Mouse (Mus musculus) liver, embryonic 15.5 days (tissue): ENCODE data around the gene Klc2. TPM values are rescaled to one million over a fixed set of nuclear protein-coding genes. Genes with fewer than 3 reads are reported as not detected.
A peak's percentile ranks its signal among the peaks of the same experiment; 100 is the strongest.
"Not testable (repeated sequence)": the region's sequence is repeated elsewhere in the genome, so short reads cannot be mapped to it uniquely, and the experiment has no call there.

Source experiments
- ATAC-seq: fragments of 200-750 bp; cut with Nextera tagmentation; 2 replicates; pipeline ENCODE4 v1.8.0; 2017; ENCODE audit warnings: moderate number of reproducible peaks, mild to moderate bottlenecking, moderate library complexity; ENCODE audit not compliant: insufficient read depth
- H3K27ac ChIP-seq: fragments of 300-500 bp; sonication (generic); replicated peaks from 2 replicates; pipeline ENCODE4 v1.5.1; 2015; ENCODE audit warnings: mild to moderate bottlenecking, inconsistent platforms
- H3K27me3 ChIP-seq: fragments of 300-500 bp; sonication (generic); 2 replicates; pipeline ENCODE4 v1.6.1; 2015; ENCODE audit warnings: mild to moderate bottlenecking, inconsistent platforms
- H3K36me3 ChIP-seq: fragments of 300-500 bp; sonication (generic); replicated peaks from 2 replicates; pipeline ENCODE4 v1.6.1; 2015; ENCODE audit warnings: moderate library complexity, mild to moderate bottlenecking, inconsistent platforms
- H3K4me1 ChIP-seq: fragments of 300-500 bp; sonication (generic); replicated peaks from 2 replicates; pipeline ENCODE4 v1.6.1; 2015; ENCODE audit warnings: inconsistent platforms
- H3K4me2 ChIP-seq: fragments of 300-500 bp; sonication (generic); 2 replicates; pipeline ENCODE4 v1.6.1; 2015; ENCODE audit warnings: moderate library complexity, mild to moderate bottlenecking, inconsistent platforms
- H3K4me3 ChIP-seq: fragments of 300-500 bp; sonication (generic); replicated peaks from 2 replicates; pipeline ENCODE4 v1.5.1; 2015; ENCODE audit warnings: mild to moderate bottlenecking, inconsistent platforms
- H3K9ac ChIP-seq: fragments of 300-500 bp; sonication (generic); 2 replicates; pipeline ENCODE4 v1.6.1; 2015; ENCODE audit warnings: moderate library complexity, mild to moderate bottlenecking, inconsistent platforms
- H3K9me3 ChIP-seq: fragments of 300-500 bp; sonication (generic); replicated peaks from 2 replicates; pipeline ENCODE4 v1.6.1; 2016; ENCODE audit warnings: inconsistent platforms
- WGBS: fragments of 180-500 bp; shearing (Covaris S2); methylation state at CpG from one replicate; pipeline ENCODE4 v1.1.7; 2015; ENCODE audit warnings: mixed read lengths; ENCODE audit not compliant: insufficient replicate concordance; 5-methylcytosine and 5-hydroxymethylcytosine counted together
- polyA plus RNA-seq: library from polyadenylated mRNA; unstranded; fragments of >200 nt; fragmentation: Nextera tagmentation; extraction: Ambion mirVana; gene quantifications from 2 replicates; pipeline ENCODE4 v1.2.1, GENCODE M21; 2015

Klc2 gene
- 1.7 and 2.7 TPM in 2 replicates for polyA plus RNA-seq

GRCm38 (mm10) chr19:5118384-5118698 is at the start of gene Klc2:
TSS of gene Klc2 (minus strand) at chr19:5118560.
- WGBS = 4% methylated on average over 18 of the region's 18 CpGs
- H3K27ac ChIP-seq = no peak within 1 kb of the TSS
- H3K27me3 ChIP-seq = peaks cover 34% of the 10 kb centered on the region
- peak within 1 kb of the TSS; percentile 63 for H3K4me3 ChIP-seq
- H3K4me1 ChIP-seq = peaks cover 20% of the 10 kb centered on the region
- no peak for ATAC-seq
- peak within 1 kb of the TSS; percentile 55 for H3K9ac ChIP-seq
- H3K4me2 ChIP-seq = peak within 1 kb of the TSS; percentile 84
- no peaks in the 10 kb centered on the region for H3K36me3 ChIP-seq
- no peaks in the 10 kb centered on the region for H3K9me3 ChIP-seq

- Histone ChIP-seq H3K27me3 (no peaks in the 10 kb centered on the region), H3K4me2 (peak overlapping the region; percentile 18; the same call in 1 of the 2 replicates), H3K4me1 (peaks cover 17% of the 10 kb centered on the region; the same call in 1 of the 2 replicates), H3K9ac (no peak overlapping the region), H3K9me3 (no peaks in the 10 kb centered on the region), H3K36me3 (no peaks in the 10 kb centered on the region), H3K4me3 (no peak overlapping the region), H3K27ac (peak overlapping the region; percentile 64; the same call in 1 of the 2 replicates)
- 49% methylated on average over 4 of the region's 4 CpGs for WGBS
- peak; percentile 58 for ATAC-seq
Observed at GRCm38 (mm10) chr19:5167477-5167876, 49.1 kb upstream of the Klc2 start.

GRCm38 (mm10) chr19:5164380-5164779 is 46.0 kb upstream of the Klc2 start:
- WGBS = 42% methylated on average over 2 of the region's 2 CpGs
- Histone ChIP-seq H3K9ac (no peak overlapping the region), H3K9me3 (no peaks in the 10 kb centered on the region), H3K27ac (no peak overlapping the region), H3K27me3 (no peaks in the 10 kb centered on the region), H3K4me1 (peaks cover 12% of the 10 kb centered on the region; the same call in 1 of the 2 replicates), H3K4me2 (no peak overlapping the region), H3K36me3 (no peaks in the 10 kb centered on the region), H3K4me3 (no peak overlapping the region)
- no peak for ATAC-seq

GRCm38 (mm10) chr19:5161913-5162312 is 43.6 kb upstream of the Klc2 start:
- no peak overlapping the region for H3K4me3 ChIP-seq
- H3K9ac ChIP-seq = no peak overlapping the region
- H3K4me2 ChIP-seq = no peak overlapping the region
- WGBS = 63% methylated on average over 3 of the region's 3 CpGs
- H3K27me3 ChIP-seq = no peaks in the 10 kb centered on the region
- no peak for ATAC-seq
- H3K9me3 ChIP-seq = no peaks in the 10 kb centered on the region
- H3K27ac ChIP-seq = no peak overlapping the region
- H3K4me1 ChIP-seq = 0 out of 2 replicates have a peak, but pooled peaks cover under 1% of the 10 kb centered on the region
- H3K36me3 ChIP-seq = no peaks in the 10 kb centered on the region

- H3K4me2 ChIP-seq = no peak overlapping the region
- no peaks in the 10 kb centered on the region for H3K27me3 ChIP-seq
- no peaks in the 10 kb centered on the region for H3K4me1 ChIP-seq
- no peak overlapping the region for H3K27ac ChIP-seq
- peaks cover 22% of the 10 kb centered on the region; the same call in 1 of the 2 replicates for H3K36me3 ChIP-seq
- H3K9me3 ChIP-seq = no peaks in the 10 kb centered on the region
- 83% methylated on average over 6 of the region's 6 CpGs for WGBS
- H3K9ac ChIP-seq = no peak overlapping the region
- ATAC-seq = no peak
- H3K4me3 ChIP-seq = no peak overlapping the region
Observed at GRCm38 (mm10) chr19:5152261-5152660, 33.9 kb upstream of the Klc2 start.

- H3K27me3 ChIP-seq = no peaks in the 10 kb centered on the region
- H3K9ac ChIP-seq = no peak overlapping the region
- H3K9me3 ChIP-seq = no peaks in the 10 kb centered on the region
- WGBS = 69% methylated on average over 5 of the region's 5 CpGs
- no peaks in the 10 kb centered on the region for H3K4me1 ChIP-seq
- no peak overlapping the region for H3K27ac ChIP-seq
- peaks cover 22% of the 10 kb centered on the region; the same call in 1 of the 2 replicates for H3K36me3 ChIP-seq
- ATAC-seq = no peak
- H3K4me2 ChIP-seq = no peak overlapping the region
- no peak overlapping the region for H3K4me3 ChIP-seq
Observed at GRCm38 (mm10) chr19:5151741-5152140, 33.4 kb upstream of the Klc2 start.

- WGBS = 24% methylated on average over 3 of the region's 3 CpGs
- ATAC-seq = no peak
- Histone ChIP-seq H3K27ac (no peak overlapping the region), H3K27me3 (no peaks in the 10 kb centered on the region), H3K9me3 (no peaks in the 10 kb centered on the region), H3K36me3 (peaks cover 21% of the 10 kb centered on the region; the same call in 1 of the 2 replicates), H3K4me1 (no peaks in the 10 kb centered on the region), H3K4me2 (no peak overlapping the region), H3K4me3 (no peak overlapping the region), H3K9ac (no peak overlapping the region)
Observed at GRCm38 (mm10) chr19:5151331-5151730, 33.0 kb upstream of the Klc2 start.

GRCm38 (mm10) chr19:5150358-5150757 is 32.0 kb upstream of the Klc2 start:
- H3K36me3 ChIP-seq = peaks cover 12% of the 10 kb centered on the region; the same call in 1 of the 2 replicates
- H3K4me2 ChIP-seq = no peak overlapping the region
- no peak for ATAC-seq
- no peak overlapping the region for H3K4me3 ChIP-seq
- no peak overlapping the region for H3K27ac ChIP-seq
- no peaks in the 10 kb centered on the region for H3K9me3 ChIP-seq
- 81% methylated on average over 6 of the region's 6 CpGs for WGBS
- H3K9ac ChIP-seq = no peak overlapping the region
- H3K4me1 ChIP-seq = no peaks in the 10 kb centered on the region
- H3K27me3 ChIP-seq = no peaks in the 10 kb centered on the region

GRCm38 (mm10) chr19:5149041-5149440 is 30.7 kb upstream of the Klc2 start:
- H3K27ac ChIP-seq, H3K4me1 ChIP-seq, H3K4me2 ChIP-seq, ATAC-seq, H3K9ac ChIP-seq, H3K9me3 ChIP-seq, H3K4me3 ChIP-seq, H3K27me3 ChIP-seq: not testable (repeated sequence)
- 49% methylated on average over 6 of the region's 6 CpGs for WGBS
- peaks cover 12% of the 10 kb centered on the region for H3K36me3 ChIP-seq

GRCm38 (mm10) chr19:5139640-5140039 is 21.3 kb upstream of the Klc2 start:
- 6% methylated on average over 2 of the region's 2 CpGs for WGBS

GRCm38 (mm10) chr19:5131237-5131636 is 12.9 kb upstream of the Klc2 start:
- no peak overlapping the region for H3K27ac ChIP-seq
- 52% methylated on average over 4 of the region's 4 CpGs for WGBS
- H3K9me3 ChIP-seq = no peaks in the 10 kb centered on the region
- no peak for ATAC-seq
- H3K9ac ChIP-seq = no peak overlapping the region
- H3K36me3 ChIP-seq = peaks cover 13% of the 10 kb centered on the region; the same call in 1 of the 2 replicates
- no peaks in the 10 kb centered on the region; the same call in 1 of the 2 replicates for H3K4me1 ChIP-seq
- no peak overlapping the region for H3K4me3 ChIP-seq
- no peak overlapping the region for H3K4me2 ChIP-seq
- H3K27me3 ChIP-seq = peaks cover 14% of the 10 kb centered on the region; the same call in 1 of the 2 replicates

More at GRCm38 (mm10) chr19:5139640-5140039, 21.3 kb upstream of the Klc2 start:
- Histone ChIP-seq H3K9me3 (no peaks in the 10 kb centered on the region), H3K4me2 (no peak overlapping the region), H3K36me3 (peaks cover 20% of the 10 kb centered on the region; the same call in 1 of the 2 replicates), H3K9ac (no peak overlapping the region), H3K4me1 (no peaks in the 10 kb centered on the region), H3K27me3 (no peaks in the 10 kb centered on the region), H3K4me3 (no peak overlapping the region), H3K27ac (no peak overlapping the region)
- ATAC-seq = no peak

GRCm38 (mm10) chr19:5129770-5130169 is 11.4 kb upstream of the Klc2 start:
- Histone ChIP-seq H3K4me1 (no peaks in the 10 kb centered on the region; the same call in 1 of the 2 replicates), H3K9me3 (no peaks in the 10 kb centered on the region), H3K27ac (no peak overlapping the region), H3K9ac (no peak overlapping the region), H3K36me3 (0 out of 2 replicates have a peak, but pooled peaks cover 6% of the 10 kb centered on the region), H3K27me3 (peaks cover 16% of the 10 kb centered on the region; the same call in 1 of the 2 replicates), H3K4me2 (no peak overlapping the region), H3K4me3 (no peak overlapping the region)
- ATAC-seq = no peak
- WGBS = 27% methylated on average over 1 of the region's 1 CpGs
